Comparison of ENCODE assay signal across 24 mouse cellular contexts in genomic region chr2:101043050-101043449, GRCm38 (mm10).
"Had no signal": no experiment of that assay in that cellular context is flagged by ENCODE, and none has a peak within 500 bp of the region (broad histone marks: within the 10 kb centered on the region; RNA-seq: fewer than 3 reads in every experiment).

No protein-coding gene starts in this region.

- ATAC-seq: hindbrain, postnatal 0 days; intestine, embryonic 16.5 days had no signal

- H3K4me1 ChIP-seq: heart, embryonic 13.5 days; heart, embryonic 15.5 days; hindbrain, embryonic 13.5 days; hindbrain, embryonic 15.5 days; kidney, embryonic 15.5 days; limb, embryonic 10.5 days; limb, embryonic 12.5 days had no signal

- DNase-seq: gastrocnemius, postnatal 14 days; gastrocnemius, postnatal 36 days; heart, adult 11 months; heart, adult 2 months; heart, postnatal 14 days; heart, postnatal 36 days; kidney, adult 11 months; kidney, adult 2 months; kidney, adult 9 months; kidney, postnatal 14 days; kidney, postnatal 36 days; layer of hippocampus, adult 9-11 months; layer of hippocampus, postnatal 36 days had no signal

- H3K9me3 ChIP-seq: heart, embryonic 13.5 days; heart, embryonic 15.5 days; hindbrain, embryonic 13.5 days; hindbrain, embryonic 15.5 days; kidney, embryonic 15.5 days; limb, embryonic 10.5 days; limb, embryonic 12.5 days had no signal

- H3K27ac ChIP-seq: heart, adult 2 months; heart, embryonic 13.5 days; heart, embryonic 15.5 days; hindbrain, embryonic 13.5 days; hindbrain, embryonic 15.5 days; hindbrain, postnatal 0 days; kidney, embryonic 15.5 days; kidney, postnatal 0 days; limb, embryonic 10.5 days; limb, embryonic 12.5 days had no signal

- H3K4me3 ChIP-seq: heart, adult 2 months; heart, embryonic 13.5 days; heart, embryonic 15.5 days; hindbrain, embryonic 13.5 days; hindbrain, embryonic 15.5 days; kidney, embryonic 15.5 days; limb, embryonic 10.5 days; limb, embryonic 12.5 days had no signal

- H3K27me3 ChIP-seq: heart, embryonic 13.5 days; heart, embryonic 15.5 days; hindbrain, embryonic 13.5 days; hindbrain, embryonic 15.5 days; kidney, embryonic 15.5 days; limb, embryonic 12.5 days had no signal

- H3K4me2 ChIP-seq: heart, embryonic 11.5 days; heart, embryonic 13.5 days; heart, embryonic 15.5 days; hindbrain, embryonic 13.5 days; hindbrain, embryonic 15.5 days; kidney, embryonic 15.5 days; limb, embryonic 12.5 days had no signal

- H3K36me3 ChIP-seq: heart, embryonic 13.5 days; heart, embryonic 15.5 days; hindbrain, embryonic 13.5 days; hindbrain, embryonic 15.5 days; kidney, embryonic 15.5 days; limb, embryonic 10.5 days; limb, embryonic 12.5 days had no signal

- H3K9ac ChIP-seq: heart, embryonic 13.5 days; heart, embryonic 15.5 days; hindbrain, embryonic 13.5 days; hindbrain, embryonic 15.5 days; kidney, embryonic 15.5 days; limb, embryonic 12.5 days had no signal
